Mouse (Mus musculus): ENCODE measurements around the gene Rnf34. TPM values are rescaled to one million over a fixed set of nuclear protein-coding genes. Genes with fewer than 3 reads are reported as not detected.
A peak's percentile ranks its signal among the peaks of the same experiment; 100 is the strongest.

The Rnf34 gene
- total and polyA plus RNA-seq, 3 experiments = 18.4 to 29.1 (median 24.6) TPM

- H3K27me3 ChIP-seq (replicated peaks) = no peaks in the 10 kb centered on the region
- dilution Hi-C loops (cut with MboI; ENCODE audit: extremely low pct_ligation_motif_present, extremely low pct_unique_long_range_greater_than_20kb, low sequenced_read_pairs) = no loop called here
- peaks cover 0 to 43% of the 10 kb centered on the region in 2 experiments for H3K36me3 ChIP-seq (replicated peaks in 1 of 2; ENCODE audit: control insufficient read depth in 1 of 2, insufficient read depth in 1 of 2, low read length in 1 of 2)
- no peaks in the 10 kb centered on the region for H3K9me3 ChIP-seq (replicated peaks; ENCODE audit: low read length)
- H3K4me2 ChIP-seq (ENCODE audit: insufficient read depth, low read depth, poor library complexity, severe bottlenecking) = peak overlapping the region; percentile 89; the same call in 1 of the 2 replicates
- in situ Hi-C loops (cut with MboI; ENCODE audit: low pct_ligation_motif_present, low pct_unique_long_range_greater_than_20kb, low sequenced_read_pairs) = no loop called here
- H3K9ac ChIP-seq (ENCODE audit: insufficient read depth, low read depth) = peak overlapping the region; percentile 95
- peak overlapping the region; percentile 72 to 84 (median 72) for H3K4me3 ChIP-seq (replicated peaks in 1 of 3; ENCODE audit: low read depth in 2 of 3, low read length in 2 of 3, poor library complexity in 1 of 3)
- peaks cover 9 to 79% of the 10 kb centered on the region in 2 experiments for H3K4me1 ChIP-seq (ENCODE audit: control insufficient read depth in 1 of 2, insufficient read depth in 2 of 2)
- H3K79me2 ChIP-seq (replicated peaks; ENCODE audit: control insufficient read depth, extremely low read depth, insufficient read depth, poor library complexity, severe bottlenecking) = peaks cover 50% of the 10 kb centered on the region
- H3K27ac ChIP-seq (ENCODE audit: insufficient read depth, low read depth) = peak overlapping the region; percentile 66
- no peak for TF ChIP-seq CHD1 (IDR thresholded peaks at IDR 0.05; ENCODE audit: low read depth, low read length)
- TF ChIP-seq ZC3H11A (IDR thresholded peaks at IDR 0.05; ENCODE audit: low read depth, low read length) = no peak
- no peak for TF ChIP-seq TBP (conservative IDR thresholded peaks at IDR 0.05; ENCODE audit: low read depth, low read length)
- no peak for TF ChIP-seq MAFK (IDR thresholded peaks at IDR 0.05; ENCODE audit: insufficient replicate concordance, low read length)
- TF ChIP-seq MAZ (IDR thresholded peaks at IDR 0.05; ENCODE audit: low read depth, low read length) = no peak
- TF ChIP-seq KAT2A (IDR thresholded peaks at IDR 0.05; ENCODE audit: insufficient replicate concordance, low read length) = no peak
- TF ChIP-seq USF2 (conservative IDR thresholded peaks at IDR 0.05; ENCODE audit: low read depth, low read length) = no peak
- TF ChIP-seq RAD21 (IDR thresholded peaks at IDR 0.05; ENCODE audit: low read depth, low read length) = no peak
- TF ChIP-seq NELFE (IDR thresholded peaks at IDR 0.05; ENCODE audit: low read depth, low read length) = peak; percentile 36; the same call in 1 of the 2 replicates
- TF ChIP-seq USF1 (IDR thresholded peaks at IDR 0.05; ENCODE audit: low read depth, low read length) = no peak
- no peak; the same call in 1 of the 2 replicates for TF ChIP-seq UBTF (IDR thresholded peaks at IDR 0.05; ENCODE audit: low read depth, low read length)
- TF ChIP-seq SIN3A (IDR thresholded peaks at IDR 0.05; ENCODE audit: low read length) = peak; percentile 63; the same call in 1 of the 2 replicates
- TF ChIP-seq SMC3 (IDR thresholded peaks at IDR 0.05; ENCODE audit: low read depth, low read length) = no peak
- TF ChIP-seq ELF1 (IDR thresholded peaks at IDR 0.05; ENCODE audit: low read depth, low read length) = peak; percentile 72
- TF ChIP-seq MEF2A (IDR thresholded peaks at IDR 0.05; ENCODE audit: borderline replicate concordance, low read depth, low read length) = peak; percentile 6; the same call in 1 of the 2 replicates
- TF ChIP-seq CHD2 (IDR thresholded peaks at IDR 0.05; ENCODE audit: low read length) = no peak
- peak; percentile 38; the same call in 1 of the 2 replicates for TF ChIP-seq TCF12 (IDR thresholded peaks at IDR 0.05; ENCODE audit: low read depth, low read length)
- no peak; the same call in 1 of the 2 replicates for TF ChIP-seq MAX (IDR thresholded peaks at IDR 0.05; ENCODE audit: low read length)
- no peak for TF ChIP-seq ZKSCAN1 (IDR thresholded peaks at IDR 0.05; ENCODE audit: borderline replicate concordance, low read depth, low read length)
- no peak for TF ChIP-seq CTCF (conservative IDR thresholded peaks at IDR 0.05 in 1 of 2, IDR thresholded peaks at IDR 0.05 in 1 of 2; ENCODE audit: low read depth in 2 of 2, low read length in 2 of 2)
- no peak for TF ChIP-seq PAX5 (IDR thresholded peaks at IDR 0.05; ENCODE audit: low read length)
- no peak for TF ChIP-seq MYC (IDR thresholded peaks at IDR 0.05; ENCODE audit: low read depth, low read length)
- no peak for TF ChIP-seq RCOR1 (conservative IDR thresholded peaks at IDR 0.05; ENCODE audit: low read depth, low read length)
- TF ChIP-seq ZNF384 (IDR thresholded peaks at IDR 0.05; ENCODE audit: low read depth, low read length) = no peak
- no peak for TF ChIP-seq IRF4 (IDR thresholded peaks at IDR 0.05; ENCODE audit: low read depth, low read length)
- TF ChIP-seq NRF1 (IDR thresholded peaks at IDR 0.05; ENCODE audit: low read depth, low read length) = peak; percentile 52
- no peak for TF ChIP-seq POLR2AphosphoS2 (IDR thresholded peaks at IDR 0.05; ENCODE audit: low read depth, low read length)
- no peak for TF ChIP-seq EP300 (IDR thresholded peaks at IDR 0.05; ENCODE audit: low read length)
- TF ChIP-seq BHLHE40 (IDR thresholded peaks at IDR 0.05; ENCODE audit: low read depth, low read length) = no peak
- TF ChIP-seq JUN (IDR thresholded peaks at IDR 0.05; ENCODE audit: insufficient read depth, low read depth, low read length) = no peak
- no peak for TF ChIP-seq ZMIZ1 (IDR thresholded peaks at IDR 0.05; ENCODE audit: low read depth, low read length)
- TF ChIP-seq JUND (conservative IDR thresholded peaks at IDR 0.05; ENCODE audit: low read depth, low read length) = no peak
- TF ChIP-seq GABPA (IDR thresholded peaks at IDR 0.05; ENCODE audit: insufficient replicate concordance, low read depth, low read length) = no peak
- TF ChIP-seq ETS1 (conservative IDR thresholded peaks at IDR 0.05; ENCODE audit: low read depth, low read length) = no peak; the same call in 1 of the 2 replicates
- TF ChIP-seq E2F4 (IDR thresholded peaks at IDR 0.05; ENCODE audit: insufficient replicate concordance, low read depth, low read length) = no peak
- no peak for TF ChIP-seq MXI1 (IDR thresholded peaks at IDR 0.05; ENCODE audit: low read depth, low read length)
- peak; percentile 59; the same call in 1 of the 2 replicates for TF ChIP-seq POLR2A (IDR thresholded peaks at IDR 0.05; ENCODE audit: low read depth, low read length)
- no peak for TF ChIP-seq HCFC1 (IDR thresholded peaks at IDR 0.05; ENCODE audit: low read depth, low read length)
- peak; percentile 61 for DNase-seq (ENCODE audit: extremely low read depth)
Measured at GRCm38 (mm10) chr5:122899777-122900557, 50.1 kb downstream of the Rnf34 start.
